In the genomic region with DNA sequence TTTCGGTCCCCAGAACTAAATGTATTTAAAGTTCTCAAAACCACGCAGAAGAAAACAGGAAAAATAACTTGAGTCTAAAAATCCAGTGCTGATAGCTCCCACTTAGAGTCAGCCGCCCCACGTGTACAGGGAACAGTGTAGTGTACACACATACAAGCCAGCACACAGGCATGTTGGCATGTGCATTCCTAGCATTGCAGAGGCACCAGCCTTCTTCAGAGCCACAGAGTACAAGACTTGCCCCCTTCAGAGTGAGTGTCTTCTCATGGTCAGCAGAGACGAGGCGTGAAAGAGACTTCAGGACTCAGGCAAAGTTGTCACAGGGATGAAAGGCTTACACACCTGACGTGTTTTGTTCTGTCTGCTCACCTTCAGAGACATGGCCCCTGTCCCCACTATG, we compare ENCODE assay signal across 16 mouse cellular contexts.
"Had no signal": no experiment of that assay in that cellular context is flagged by ENCODE, and none has a peak within 500 bp of the region (broad histone marks: within the 10 kb centered on the region; RNA-seq: fewer than 3 reads in every experiment).

No protein-coding gene starts in this region.

- H3K4me3 ChIP-seq: neural tube, embryonic 13.5 days; neural tube, embryonic 15.5 days; stomach, embryonic 15.5 days had no signal

- H3K36me3 ChIP-seq: neural tube, embryonic 13.5 days; neural tube, embryonic 15.5 days; stomach, embryonic 15.5 days had no signal

- H3K27ac ChIP-seq: neural tube, embryonic 13.5 days; neural tube, embryonic 15.5 days; stomach, embryonic 15.5 days; stomach, postnatal 0 days had no signal

- H3K9ac ChIP-seq: neural tube, embryonic 13.5 days; neural tube, embryonic 15.5 days; stomach, embryonic 15.5 days had no signal

- H3K9me3 ChIP-seq: neural tube, embryonic 13.5 days; neural tube, embryonic 15.5 days; stomach, embryonic 15.5 days had no signal

- H3K27me3 ChIP-seq: neural tube, embryonic 13.5 days; neural tube, embryonic 15.5 days; stomach, embryonic 15.5 days had no signal

- H3K4me1 ChIP-seq: stomach, embryonic 15.5 days had no signal

- DNase-seq: retina, postnatal 1 day; right cerebral cortex, adult 18-20 months; right cerebral cortex, postnatal 14 days; right cerebral cortex, postnatal 25 days; right cerebral cortex, postnatal 4 days; spleen, adult 18-20 months; thymus, adult 18-20 months; thymus, adult 2 months; thymus, postnatal 14 days; thymus, postnatal 25 days; thymus, postnatal 36 days; thymus, postnatal 4 days had no signal

- H3K4me2 ChIP-seq: neural tube, embryonic 13.5 days; neural tube, embryonic 15.5 days; stomach, embryonic 15.5 days had no signal
